ENCODE assay signal across 15 mouse cellular contexts in genomic region chr2:122784701-122785100, GRCm38 (mm10).
"Had no signal": no experiment of that assay in that cellular context is flagged by ENCODE, and none has a peak within 500 bp of the region (broad histone marks: within the 10 kb centered on the region; RNA-seq: fewer than 3 reads in every experiment).

No protein-coding gene starts in this region.

- H3K36me3 ChIP-seq: neural tube, embryonic 15.5 days; stomach, embryonic 15.5 days had no signal

- H3K9ac ChIP-seq: neural tube, embryonic 15.5 days; stomach, embryonic 15.5 days had no signal

- DNase-seq: retina, postnatal 1 day; right cerebral cortex, adult 18-20 months; right cerebral cortex, postnatal 14 days; right cerebral cortex, postnatal 25 days; right cerebral cortex, postnatal 4 days; spleen, adult 18-20 months; thymus, adult 18-20 months; thymus, adult 2 months; thymus, postnatal 14 days; thymus, postnatal 25 days; thymus, postnatal 36 days; thymus, postnatal 4 days had no signal

- H3K4me3 ChIP-seq: neural tube, embryonic 15.5 days; stomach, embryonic 15.5 days had no signal

- H3K27me3 ChIP-seq: neural tube, embryonic 15.5 days; stomach, embryonic 15.5 days had no signal

- H3K4me1 ChIP-seq: neural tube, embryonic 15.5 days; stomach, embryonic 15.5 days had no signal

- H3K9me3 ChIP-seq: neural tube, embryonic 15.5 days; stomach, embryonic 15.5 days had no signal

- H3K4me2 ChIP-seq: neural tube, embryonic 15.5 days; stomach, embryonic 15.5 days had no signal

- H3K27ac ChIP-seq: neural tube, embryonic 15.5 days; stomach, embryonic 15.5 days; stomach, postnatal 0 days had no signal
